Mouse (Mus musculus) spleen, postnatal 4 days (tissue): ENCODE data around the gene Mgmt.

Experiments used
- DNase-seq, 2 experiments: peaks; one replicate each; pipeline ENCODE4 v3.0.0; 2022; ENCODE audit warnings: low spot score in 2 of 2

Gene Mgmt

GRCm38 (mm10) chr7:137056126-137056525 is 161.7 kb downstream of the Mgmt start:
- no peak for DNase-seq

DNA sequence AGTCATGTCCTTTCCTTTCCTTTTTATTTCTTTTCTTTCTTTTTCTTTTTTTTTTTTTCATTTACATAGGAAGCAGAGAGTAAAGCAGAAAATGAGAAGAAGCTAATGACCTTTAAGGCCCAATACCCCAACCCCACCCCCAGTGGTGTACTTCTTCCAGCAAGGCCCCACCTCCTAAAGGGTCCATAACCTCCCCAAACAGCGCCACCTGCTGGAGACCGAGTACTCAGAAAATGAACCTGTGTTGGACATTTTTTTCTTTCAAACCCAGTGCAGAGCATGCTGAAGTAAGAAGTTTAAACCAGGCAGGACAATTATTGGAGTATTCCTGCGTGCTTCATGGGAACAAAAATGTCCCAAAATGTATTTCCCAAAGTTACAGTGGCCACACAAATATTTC is 166.1 kb downstream of the Mgmt start:
- no peak for DNase-seq

- DNase-seq = no peak
Observed at GRCm38 (mm10) chr7:137061109-137061508, 166.7 kb downstream of the Mgmt start.

- DNase-seq = no peak
Observed at GRCm38 (mm10) chr7:137064255-137064654, 169.8 kb downstream of the Mgmt start.

- DNase-seq = no peak
Observed at GRCm38 (mm10) chr7:137065408-137065807, 171.0 kb downstream of the Mgmt start.

DNA sequence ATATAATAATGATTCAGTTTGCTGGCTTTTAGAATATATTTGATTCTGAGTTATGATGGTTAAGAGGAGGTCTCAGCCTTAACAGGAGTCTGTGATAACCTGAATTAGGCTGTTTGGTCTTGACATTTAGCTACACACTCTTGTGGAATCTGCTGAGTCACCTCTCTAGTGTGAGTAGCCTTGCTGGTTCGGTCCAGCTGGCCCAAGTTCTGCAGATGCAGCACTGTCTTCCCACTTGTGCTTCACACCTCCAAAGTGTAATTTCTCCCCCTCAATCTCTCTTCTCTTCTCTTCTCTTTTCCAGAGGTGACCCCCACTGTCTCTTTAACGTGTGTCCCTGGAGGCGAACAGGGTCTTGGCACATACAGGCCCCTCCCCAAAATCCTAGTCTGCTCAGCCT is 171.8 kb downstream of the Mgmt start:
- DNase-seq = no peak

DNA sequence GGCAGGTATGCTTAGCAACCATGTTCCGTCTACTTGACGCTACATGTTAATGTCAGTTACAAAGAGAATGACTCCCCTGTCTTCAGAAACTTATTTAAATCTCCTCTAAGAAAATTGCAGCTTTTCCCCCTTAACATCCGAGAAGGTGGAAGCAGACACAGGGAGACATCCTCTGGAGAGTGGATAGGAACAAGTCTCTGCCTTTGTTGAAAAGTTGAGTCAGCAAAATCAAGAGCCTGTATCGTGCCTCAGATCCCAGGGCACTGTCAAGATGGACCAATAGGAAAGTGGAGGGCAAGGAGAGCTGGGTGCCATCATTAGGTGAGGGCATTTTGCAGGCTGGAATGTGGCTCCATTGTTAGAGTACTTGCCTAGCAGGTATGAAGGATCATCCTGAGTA is 172.6 kb downstream of the Mgmt start:
- DNase-seq = no peak

GRCm38 (mm10) chr7:137067758-137068157 is 173.3 kb downstream of the Mgmt start:
- no peak for DNase-seq

GRCm38 (mm10) chr7:137068796-137069195 is 174.4 kb downstream of the Mgmt start:
- no peak for DNase-seq

DNA sequence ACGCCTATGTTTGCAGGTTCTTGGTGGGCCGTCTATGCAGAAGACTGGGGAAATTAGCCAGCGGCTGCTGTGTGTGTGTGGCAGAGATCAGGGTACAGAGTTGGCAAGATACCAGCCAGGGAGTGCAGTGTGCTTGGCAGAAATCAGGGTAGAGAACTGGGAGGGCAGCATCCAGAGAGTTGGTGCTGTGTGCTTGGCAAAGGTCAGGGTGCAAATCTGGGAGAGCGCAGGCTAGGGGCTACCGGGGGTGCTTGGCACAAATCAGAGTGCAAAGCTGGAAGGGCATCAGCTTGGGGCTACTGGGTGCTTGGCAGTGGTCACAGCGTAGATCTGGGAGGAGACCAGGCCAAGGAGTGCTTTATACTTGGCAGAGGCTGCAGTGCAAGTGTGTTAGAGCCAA is 175.4 kb downstream of the Mgmt start:
- no peak for DNase-seq

- no peak for DNase-seq
Observed at GRCm38 (mm10) chr7:137071346-137071745, 176.9 kb downstream of the Mgmt start.

DNA sequence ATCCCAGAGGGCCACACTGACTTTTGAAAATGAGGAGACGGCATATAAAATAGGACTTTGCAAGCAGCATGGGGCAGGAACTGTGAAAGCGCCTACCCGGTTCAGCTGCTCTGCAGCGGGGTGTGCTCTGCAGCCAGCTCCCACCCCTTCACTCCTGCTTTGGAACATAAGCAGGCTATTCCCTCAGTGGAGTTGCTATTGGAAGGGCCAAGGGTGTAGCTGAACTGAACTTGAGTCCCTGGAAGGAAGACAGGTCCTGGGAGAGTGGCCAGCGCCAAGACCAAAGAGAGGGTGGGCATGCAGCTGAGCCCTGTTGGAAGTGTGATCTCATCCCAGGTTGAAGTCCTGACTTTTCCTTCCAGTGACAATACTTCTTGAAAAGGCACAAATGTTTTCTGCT is 179.5 kb downstream of the Mgmt start:
- DNase-seq = no peak

DNA sequence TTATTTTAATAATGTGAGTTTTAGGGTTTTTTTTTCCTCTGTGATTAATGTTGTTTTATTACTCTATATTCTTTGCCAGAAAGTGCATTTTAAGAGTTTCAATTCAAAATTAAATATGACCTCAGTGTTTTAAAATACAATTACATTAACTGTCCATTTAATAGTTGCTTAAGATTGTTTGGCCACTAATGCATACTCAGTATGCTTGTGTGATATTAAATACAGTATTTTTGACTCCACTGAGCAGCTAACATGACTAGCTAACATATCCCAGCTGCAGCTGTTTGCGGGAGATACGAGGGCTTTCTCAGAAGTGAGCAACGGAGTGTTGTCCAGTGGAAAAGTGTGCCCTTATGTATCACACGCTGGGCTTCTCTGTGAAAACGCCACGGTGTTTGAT is 179.9 kb downstream of the Mgmt start:
- DNase-seq = no peak

- DNase-seq = no peak
Observed at GRCm38 (mm10) chr7:137075301-137075700, 180.9 kb downstream of the Mgmt start.

DNA sequence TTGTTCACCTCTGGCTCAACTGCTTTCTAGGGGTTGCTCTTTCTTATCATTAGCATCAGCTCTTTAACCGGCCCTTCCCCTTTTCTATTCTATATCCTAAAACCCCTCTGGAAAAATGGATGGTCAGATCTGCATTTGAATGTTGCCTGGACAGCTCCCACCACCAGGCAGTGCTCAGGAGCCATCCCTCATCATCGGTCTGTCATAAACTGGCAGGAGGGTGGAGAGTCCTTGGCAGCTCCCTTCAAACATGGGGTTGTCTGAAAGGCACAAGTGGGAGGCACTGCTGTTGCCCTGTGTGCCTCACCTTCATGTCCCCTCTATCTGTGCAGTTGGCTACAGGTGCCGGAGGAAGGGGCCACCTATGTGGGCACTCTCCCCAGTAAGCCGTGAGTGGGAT is 185.8 kb downstream of the Mgmt start:
- DNase-seq = no peak

GRCm38 (mm10) chr7:137082171-137082570 is 187.8 kb downstream of the Mgmt start:
- no peak for DNase-seq

GRCm38 (mm10) chr7:137084651-137085050 is 190.2 kb downstream of the Mgmt start:
- no peak for DNase-seq

GRCm38 (mm10) chr7:137085969-137086606 is 191.7 kb downstream of the Mgmt start:
- no peak for DNase-seq

DNA sequence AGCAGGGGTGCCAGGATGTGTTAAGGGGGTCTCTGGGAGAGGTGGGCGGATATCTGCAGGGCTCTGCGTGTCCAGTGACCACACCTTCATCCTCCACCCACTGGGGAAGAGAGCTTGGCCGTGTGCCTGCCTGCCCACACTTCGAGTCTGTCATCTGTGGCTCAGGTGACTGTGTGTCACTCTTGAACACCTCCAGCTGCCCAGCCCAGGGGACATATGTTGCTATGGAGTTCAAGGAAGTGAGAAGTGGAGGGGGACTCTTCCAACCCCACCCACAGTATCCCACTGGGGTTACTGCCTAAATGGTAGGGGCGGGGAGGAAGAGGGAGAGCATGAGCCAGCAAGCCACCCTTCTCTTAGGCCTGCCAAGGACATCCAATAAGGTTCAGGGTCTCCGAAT is 192.7 kb downstream of the Mgmt start:
- no peak for DNase-seq

- DNase-seq = no peak
Observed at GRCm38 (mm10) chr7:137088141-137088540, 193.7 kb downstream of the Mgmt start.

- DNase-seq = no peak
Observed at GRCm38 (mm10) chr7:137094551-137094950, 200.1 kb downstream of the Mgmt start.

DNA sequence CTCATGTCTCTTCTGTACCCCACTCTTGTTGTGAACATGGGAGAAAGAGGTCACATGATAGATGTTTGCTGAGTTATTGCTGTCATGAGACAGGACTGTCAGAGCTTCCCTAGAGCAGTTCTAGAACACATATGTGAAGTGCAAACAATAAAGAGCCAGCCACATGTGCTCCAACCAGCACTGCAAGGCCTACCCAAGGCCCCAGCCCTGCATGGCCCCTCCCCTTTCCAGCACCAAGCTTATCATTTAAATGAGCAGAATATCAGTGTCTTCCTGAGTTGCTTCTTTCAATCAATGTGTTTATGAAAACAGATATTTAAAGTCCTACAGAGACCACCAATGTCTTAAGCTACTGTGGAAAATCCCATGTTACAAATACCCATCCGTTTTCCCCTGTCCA is 201.3 kb downstream of the Mgmt start:
- no peak for DNase-seq

DNA sequence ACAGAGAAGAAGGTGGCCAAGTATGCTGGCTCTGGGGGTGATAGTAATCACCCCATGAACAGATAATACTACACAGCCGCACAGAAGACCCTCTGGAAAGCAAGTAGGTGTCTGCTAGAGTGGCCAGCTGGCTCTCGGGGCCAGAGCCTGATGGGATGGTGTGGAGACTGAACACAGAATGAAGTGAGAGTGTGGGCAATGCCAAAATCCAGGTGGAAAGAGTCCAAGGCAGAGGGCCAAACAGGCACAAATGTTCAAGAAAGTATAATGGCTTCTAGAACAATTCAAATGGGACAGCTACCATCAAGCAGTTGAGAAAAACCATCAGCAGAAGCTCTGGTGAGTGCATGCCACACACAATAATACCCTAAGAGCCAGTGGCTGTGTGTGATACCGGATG is 205.4 kb downstream of the Mgmt start:
- DNase-seq = no peak

- DNase-seq = no peak
Observed at GRCm38 (mm10) chr7:137102606-137103195, 208.3 kb downstream of the Mgmt start.
